Mouse (Mus musculus) spleen, postnatal 4 days (tissue): ENCODE measurements around the gene Arhgap18.

Source experiments
- DNase-seq, 2 experiments: peaks; one replicate each; pipeline ENCODE4 v3.0.0; 2022; ENCODE audit warnings: low spot score in 2 of 2

Gene Arhgap18

DNA sequence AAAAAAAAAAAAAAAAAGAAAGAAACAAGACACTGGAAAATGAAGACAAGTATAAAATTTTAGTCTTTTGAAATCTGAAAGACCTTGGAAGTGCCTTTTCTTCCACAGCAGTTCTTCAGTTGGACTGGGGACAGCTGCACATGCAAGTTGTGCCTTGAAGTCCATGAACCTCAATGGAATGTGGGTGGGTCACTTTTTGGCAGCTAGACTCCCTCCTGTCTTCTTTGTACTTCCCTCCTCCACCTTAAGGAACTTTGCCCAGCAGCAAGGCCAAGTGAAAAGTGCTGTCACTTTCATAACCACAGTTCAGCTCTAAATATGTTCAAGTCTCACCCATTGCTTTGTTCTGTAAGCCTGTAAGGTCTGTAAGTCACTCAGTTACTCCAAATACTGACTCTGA lies 23.2 kb downstream of the Arhgap18 start:
- DNase-seq: no peak

GRCm38 (mm10) chr10:26780581-26780980 lies 27.4 kb downstream of the Arhgap18 start:
- DNase-seq: no peak

DNA sequence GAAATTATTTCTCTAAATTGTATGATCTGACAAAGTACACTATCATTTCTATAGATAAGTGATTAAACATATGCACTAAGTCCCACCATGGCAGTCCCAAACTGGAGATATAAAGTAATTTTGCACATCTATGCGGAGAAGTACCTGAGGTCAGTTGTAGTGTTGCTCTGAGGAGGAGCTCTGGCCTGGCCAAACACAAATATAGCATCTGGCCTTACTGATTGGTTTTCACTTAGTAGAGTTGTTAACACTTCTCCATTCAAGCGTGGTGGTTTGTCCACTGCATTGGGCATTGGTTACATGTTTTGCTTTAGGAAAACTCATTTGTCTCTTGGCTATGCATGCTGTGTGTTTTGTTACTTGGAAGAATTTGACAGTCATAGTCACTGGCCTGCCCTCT lies 36.5 kb downstream of the Arhgap18 start:
- no peak for DNase-seq

- DNase-seq: no peak
These were observed 38.6 kb downstream of the Arhgap18 start for GRCm38 (mm10) chr10:26791810-26792209.

DNA sequence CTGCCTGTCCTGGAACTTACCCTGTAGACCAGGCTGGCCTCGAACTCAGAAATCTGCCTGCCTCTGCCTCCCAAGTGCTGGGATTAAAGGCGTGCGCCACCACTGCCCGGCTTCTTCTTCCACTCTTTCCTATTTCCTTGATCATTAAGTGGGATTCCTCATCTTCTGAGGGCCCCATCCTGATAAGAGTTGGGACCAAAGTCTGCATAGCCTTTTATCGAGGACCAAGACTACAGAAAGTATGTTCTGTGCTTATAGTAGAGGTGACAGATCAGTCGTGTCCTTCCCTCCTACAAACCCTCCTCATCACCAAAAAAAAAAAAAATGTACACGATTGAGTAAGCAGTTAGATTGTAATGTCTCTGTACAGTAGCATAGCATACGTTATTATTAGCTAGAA lies 39.8 kb downstream of the Arhgap18 start:
- no peak for DNase-seq

GRCm38 (mm10) chr10:26796432-26797286 lies 43.4 kb downstream of the Arhgap18 start:
- DNase-seq: no peak

DNA sequence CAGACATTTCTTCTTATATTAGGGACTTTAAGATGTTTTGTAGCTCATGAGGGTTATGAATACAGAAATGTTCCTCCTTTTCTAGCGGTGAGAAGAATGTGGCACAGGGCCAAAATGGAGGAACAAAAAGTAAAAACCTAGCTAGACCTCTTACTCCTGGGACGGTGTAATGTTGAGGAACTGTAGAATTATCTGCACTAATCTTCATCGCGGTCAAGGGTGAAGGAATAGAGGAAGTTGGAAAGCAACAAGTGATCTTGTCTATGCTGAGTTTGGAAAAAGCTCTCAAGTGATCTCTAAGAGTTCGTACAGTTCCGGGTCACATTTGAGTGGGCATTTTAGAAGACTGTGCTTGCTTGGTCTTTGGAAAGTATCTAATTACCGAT lies 44.1 kb downstream of the Arhgap18 start:
- DNase-seq: no peak

DNA sequence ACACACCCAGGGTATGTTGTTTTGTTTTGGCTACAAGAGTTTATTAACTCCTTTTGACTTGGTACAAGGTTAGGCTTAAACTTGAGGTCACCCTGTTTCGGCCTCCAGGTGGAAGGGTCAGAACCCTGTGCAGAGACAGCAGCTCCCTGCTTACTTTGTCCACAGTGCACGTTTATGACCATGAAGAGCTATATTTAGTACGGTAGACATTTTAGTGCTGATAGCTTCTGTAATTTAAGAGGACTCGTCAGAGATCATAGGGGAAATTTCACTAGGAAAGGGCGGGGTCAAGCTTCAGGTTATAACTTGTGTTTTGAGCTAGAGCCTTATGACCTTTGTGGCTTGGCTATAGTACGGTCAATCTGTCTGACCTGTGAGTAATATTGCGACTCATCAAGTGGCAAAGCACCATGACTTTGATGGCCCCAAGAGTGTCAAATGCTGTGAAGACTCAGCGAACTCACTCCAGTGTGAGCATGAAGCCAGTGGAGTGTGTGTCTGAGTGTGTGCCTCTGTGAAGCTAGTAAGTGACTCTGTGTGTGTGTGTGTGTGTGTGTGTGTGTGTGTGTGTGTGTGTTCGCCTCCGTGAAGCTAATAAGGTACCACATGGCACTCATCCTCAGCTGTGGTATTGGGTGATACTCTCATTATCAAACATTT lies 45.7 kb downstream of the Arhgap18 start:
- DNase-seq: no peak

GRCm38 (mm10) chr10:26799562-26800051 lies 46.4 kb downstream of the Arhgap18 start:
- DNase-seq: peak; percentile 36 to 71

DNA sequence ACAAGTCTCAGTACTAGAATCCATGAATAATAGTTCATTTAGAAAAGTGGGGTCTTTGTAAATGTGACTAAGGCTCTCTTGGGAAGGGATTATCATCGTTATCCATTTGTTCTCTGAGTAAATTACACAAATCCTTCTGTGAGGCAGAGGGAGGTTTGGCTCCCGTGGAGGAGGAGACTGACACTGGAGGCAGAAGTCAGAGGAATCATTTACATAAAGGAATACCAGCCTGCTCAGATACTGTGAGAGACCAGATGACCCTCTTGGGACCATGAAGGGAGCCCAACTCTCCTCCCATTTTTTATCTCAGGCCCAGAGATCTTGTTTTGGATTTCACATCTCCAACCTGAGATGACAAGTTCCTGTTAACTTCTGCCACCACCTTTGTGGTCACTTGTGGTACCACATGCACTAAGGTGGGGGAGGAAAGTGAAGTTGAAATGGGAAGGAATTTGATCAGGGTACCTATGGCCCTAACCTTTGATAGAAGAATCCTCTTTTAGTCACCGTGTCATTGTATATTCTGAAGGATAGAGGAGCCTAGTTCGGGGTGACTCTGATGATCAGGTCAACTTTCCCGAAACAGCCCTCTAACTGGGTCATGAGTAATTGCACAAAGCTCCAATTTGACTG lies 51.2 kb downstream of the Arhgap18 start:
- no peak for DNase-seq

DNA sequence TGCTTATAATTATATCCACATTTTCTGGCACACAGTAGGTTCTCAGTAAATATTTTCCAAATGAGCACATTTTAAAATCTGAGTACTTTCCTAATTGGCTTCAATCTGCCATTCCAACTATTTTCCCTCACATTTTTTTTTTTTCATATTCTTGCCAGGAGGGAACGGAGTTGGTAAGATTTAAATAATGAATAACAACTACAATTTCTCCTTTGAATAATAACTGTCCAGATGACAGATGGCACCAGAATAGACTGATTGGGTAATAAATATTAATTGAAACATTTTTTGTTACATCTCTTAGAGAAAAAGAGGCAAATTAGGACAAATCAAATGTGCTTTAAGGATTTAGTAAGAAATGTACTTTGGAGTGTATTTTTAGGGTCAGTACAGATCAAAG lies 51.8 kb downstream of the Arhgap18 start:
- DNase-seq: no peak

DNA sequence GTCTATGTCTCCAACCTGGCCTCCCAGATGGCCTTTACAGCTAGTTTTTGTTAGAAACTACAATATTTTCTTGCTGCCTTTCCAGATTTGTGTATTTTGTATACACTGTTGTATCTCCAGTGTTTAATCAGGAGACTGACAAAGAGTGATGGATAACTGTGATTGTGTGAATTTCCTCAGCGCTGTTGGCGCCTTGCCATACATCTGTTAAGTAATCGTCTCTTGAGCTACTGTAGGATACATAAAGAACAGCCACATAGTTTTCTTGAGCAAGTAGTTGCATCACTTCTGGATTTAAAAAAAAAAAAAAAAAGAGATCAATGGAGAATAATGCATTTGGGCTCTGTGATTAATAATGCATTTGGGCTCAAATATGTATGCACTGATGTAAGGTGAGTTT lies 52.9 kb downstream of the Arhgap18 start:
- no peak for DNase-seq

- DNase-seq: no peak
These were observed 56.8 kb downstream of the Arhgap18 start for GRCm38 (mm10) chr10:26810059-26810458.

DNA sequence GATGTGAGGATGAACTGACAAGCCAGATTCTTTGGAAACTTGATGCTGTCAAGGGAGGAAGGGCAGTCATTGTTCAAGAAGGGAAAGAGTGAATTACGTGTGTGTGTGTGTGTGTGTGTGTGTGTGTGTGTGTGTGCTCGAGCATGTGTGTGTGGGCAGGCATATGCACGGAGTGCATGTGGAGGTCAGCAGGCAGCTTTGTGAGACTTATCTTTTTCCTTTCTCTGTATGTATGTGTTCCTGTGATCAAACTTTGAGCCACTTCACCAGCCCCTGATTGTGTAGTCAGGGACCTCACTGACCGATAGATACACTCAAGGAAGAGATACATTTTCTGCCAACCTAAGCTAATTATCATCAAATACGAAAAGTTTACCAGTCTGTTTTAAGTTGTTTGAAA lies 57.6 kb downstream of the Arhgap18 start:
- DNase-seq: no peak

- no peak for DNase-seq
These were observed 58.1 kb downstream of the Arhgap18 start for GRCm38 (mm10) chr10:26811342-26811741.

DNA sequence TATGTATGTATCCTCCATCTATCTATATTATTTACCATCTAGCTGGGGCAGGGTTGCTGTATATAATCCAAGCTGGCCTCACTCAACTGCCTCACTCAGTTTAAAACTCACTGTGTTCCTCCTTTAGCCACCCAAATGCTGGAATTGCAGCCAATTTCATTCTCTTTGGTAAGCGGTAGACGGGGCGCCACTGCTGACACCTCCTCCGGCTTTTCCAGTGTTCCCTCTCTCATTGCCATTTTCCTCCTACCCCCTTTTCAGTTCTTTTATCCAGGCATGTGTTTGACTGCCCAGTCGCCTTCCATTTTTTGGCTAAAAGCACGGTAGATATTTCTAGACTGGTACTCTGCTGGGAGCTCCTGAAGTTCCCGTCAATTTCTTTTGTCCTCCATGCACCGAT lies 62.4 kb downstream of the Arhgap18 start:
- DNase-seq: no peak

DNA sequence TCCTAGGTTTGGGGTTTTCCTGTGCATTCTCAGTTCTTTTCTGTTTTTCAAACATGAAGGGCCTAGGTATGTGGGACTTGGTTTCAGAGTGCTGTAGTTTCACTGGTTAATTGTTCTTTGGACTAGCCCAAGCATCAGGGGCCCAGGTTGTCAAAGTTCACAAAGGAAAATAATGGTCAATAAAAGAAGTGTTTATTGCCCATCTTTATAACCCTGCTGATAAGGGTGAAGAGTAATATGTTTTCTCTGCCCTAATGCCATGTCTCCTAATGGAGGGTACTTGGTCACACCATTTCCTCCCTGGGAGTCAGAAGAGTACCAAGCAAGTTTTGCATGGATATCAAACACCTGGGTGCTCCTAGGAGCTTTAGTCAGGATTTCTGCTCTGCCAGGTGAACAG lies 67.1 kb downstream of the Arhgap18 start:
- no peak for DNase-seq

DNA sequence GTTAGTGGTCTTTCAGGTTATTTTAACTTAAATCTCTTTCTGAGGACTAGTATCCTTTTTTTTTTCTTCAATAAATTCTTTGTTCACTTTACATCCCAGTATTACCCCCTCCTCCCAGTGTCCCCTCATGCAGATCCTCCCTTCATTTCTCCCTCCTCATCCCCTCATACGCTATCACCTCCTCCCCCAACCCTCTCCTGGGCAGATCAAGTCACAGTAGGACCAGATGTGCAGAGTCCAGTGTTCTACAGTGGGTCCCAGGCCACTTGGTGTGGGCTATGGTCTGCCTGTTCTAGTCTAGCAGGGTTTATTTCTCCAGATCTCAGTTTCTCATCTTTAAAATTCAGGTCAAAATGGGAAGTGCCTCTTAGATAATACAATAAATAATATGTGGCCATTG lies 67.7 kb downstream of the Arhgap18 start:
- no peak for DNase-seq

DNA sequence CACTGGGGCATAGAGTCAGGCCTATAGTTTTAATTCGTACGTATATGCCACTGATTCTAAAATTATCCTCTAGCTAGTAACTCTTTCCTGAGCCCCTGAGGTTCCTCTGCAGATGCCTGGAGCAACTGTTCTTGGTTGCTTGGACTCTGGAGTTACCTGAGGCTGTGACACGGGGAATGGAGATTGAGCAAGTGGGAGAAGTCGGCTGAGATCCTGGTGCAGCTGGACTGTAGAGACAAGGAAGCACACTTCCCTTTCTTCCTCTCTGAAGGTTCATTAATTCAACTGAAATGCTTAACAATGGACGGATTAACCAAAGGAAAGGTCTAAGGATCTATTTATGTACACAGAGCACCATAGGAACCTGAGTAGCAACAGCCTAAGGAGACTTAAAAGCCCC lies 70.8 kb downstream of the Arhgap18 start:
- no peak for DNase-seq

DNA sequence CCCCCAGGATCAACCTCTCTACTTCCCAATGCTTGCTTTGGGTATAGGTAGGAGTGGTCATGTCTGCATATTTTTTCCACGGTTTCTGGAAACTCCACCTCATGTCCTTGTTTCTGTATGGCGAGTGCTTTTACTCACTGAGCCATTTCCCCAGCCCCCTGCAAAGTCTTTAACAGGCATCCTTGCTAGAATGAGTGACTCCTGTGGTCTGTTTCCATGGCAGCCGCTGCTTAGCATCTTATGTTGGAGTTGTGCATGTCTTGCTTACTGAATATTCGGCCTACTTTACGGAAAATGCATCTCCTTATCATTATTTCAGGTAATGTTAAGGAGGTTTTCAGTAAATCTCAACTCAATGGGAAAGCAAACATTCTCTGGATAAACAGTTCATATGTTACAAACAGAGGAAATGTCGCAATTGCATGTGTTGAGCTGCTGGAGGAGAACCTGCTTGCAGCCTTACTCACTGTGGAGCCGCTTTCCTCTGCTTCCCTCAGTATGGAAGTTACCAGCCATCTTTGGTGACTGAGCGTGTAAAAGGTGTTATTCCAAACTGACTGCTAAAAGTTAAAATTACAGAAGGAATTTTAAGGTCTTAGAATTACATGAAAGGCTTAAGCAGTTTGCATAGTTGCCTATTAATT lies 72.1 kb downstream of the Arhgap18 start:
- DNase-seq: no peak

GRCm38 (mm10) chr10:26827315-26827714 lies 74.1 kb downstream of the Arhgap18 start:
- no peak for DNase-seq

DNA sequence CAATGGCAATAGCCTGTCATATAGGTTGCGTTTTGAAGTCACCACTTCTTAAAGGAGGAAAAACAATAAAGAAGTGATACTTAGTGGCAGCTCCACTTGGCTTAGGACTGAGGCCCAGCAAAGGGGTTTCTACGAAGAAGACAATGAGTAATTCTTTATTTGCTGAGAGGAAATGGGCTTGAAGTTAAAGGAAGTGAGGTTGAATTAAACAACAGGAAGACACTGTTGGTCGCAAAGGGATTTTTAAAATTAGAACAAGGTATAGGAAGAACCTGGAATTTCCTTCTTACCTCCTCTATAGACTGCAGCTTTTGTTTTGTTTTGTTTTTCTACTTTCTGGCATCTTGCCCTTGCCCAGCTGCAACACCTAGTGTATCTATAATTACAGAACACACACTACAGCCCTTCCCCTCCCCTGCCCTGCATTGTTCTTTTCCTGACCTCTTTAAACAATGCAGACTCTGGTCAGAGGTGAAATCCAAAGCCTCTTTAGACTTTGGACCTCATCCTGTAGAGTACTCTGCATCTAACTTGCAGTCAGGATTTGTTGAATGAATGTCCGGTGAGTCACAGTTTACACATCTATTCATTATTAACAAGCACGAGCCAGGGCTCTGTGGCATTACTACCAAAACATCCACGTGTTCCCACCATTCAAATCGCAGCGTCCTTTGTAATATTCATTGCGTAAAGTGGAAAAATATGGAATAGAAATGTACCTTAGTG lies 75.4 kb downstream of the Arhgap18 start:
- DNase-seq: no peak
